Mouse (Mus musculus) inflammation-experienced regulatory T-cells, adult 6 months (primary cell): ENCODE measurements around the gene Galnt14. TPM values are rescaled to one million over a fixed set of nuclear protein-coding genes. Genes with fewer than 3 reads are reported as not detected.

Experiments
- ATAC-seq: one replicate; pipeline ENCODE4 v1.8.0; 2017
- polyA plus RNA-seq, 3 experiments: library from polyadenylated mRNA; unstranded; fragments of 100-300 nt; shearing (Covaris generic); gene quantifications; one replicate each; pipeline ENCODE4 v1.2.1; 2017

Galnt14 gene
- polyA plus RNA-seq, 3 experiments from 2014 or later: 0.66 to 2.1 (median 2.0) TPM

GRCm38 (mm10) chr17:73663237-73663636 is 47.0 kb downstream of the Galnt14 start:
- no peak for ATAC-seq

DNA sequence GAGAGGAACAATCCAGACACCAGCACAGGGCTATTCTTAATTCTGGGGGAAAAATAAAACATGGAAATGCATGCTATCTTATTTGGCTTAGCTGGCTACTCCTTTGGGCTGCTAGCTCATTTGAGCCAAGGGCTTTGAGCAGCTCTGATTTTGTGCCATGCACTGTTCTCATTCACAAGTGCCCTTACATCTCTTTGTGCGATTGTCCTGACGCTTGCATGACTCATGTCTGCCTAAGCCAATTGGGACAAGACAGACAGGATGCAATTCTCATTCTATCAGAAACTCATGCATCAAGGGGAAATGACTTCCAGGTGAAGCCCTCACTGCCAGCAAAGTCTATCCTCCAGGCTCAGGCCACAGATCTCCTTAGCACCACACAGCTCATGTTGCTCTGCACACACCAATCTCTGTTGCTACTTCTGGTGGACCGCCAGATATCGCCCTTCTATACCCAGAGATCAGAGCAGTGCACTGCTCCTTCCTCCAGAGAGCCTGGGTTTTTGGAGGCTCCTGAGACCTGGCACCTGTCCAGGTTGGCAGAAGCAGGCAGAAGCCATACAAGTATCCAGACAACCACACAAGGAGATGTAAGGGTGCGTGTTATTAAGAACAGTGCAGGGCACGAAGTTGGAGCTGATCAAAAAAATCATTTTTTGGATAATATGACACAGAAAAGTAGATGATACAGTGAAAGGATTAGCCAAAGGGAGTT is 51.4 kb downstream of the Galnt14 start:
- ATAC-seq: no peak

GRCm38 (mm10) chr17:73656373-73656772 is 53.9 kb downstream of the Galnt14 start:
- ATAC-seq: peak; percentile 90

GRCm38 (mm10) chr17:73654261-73654660 is 56.0 kb downstream of the Galnt14 start:
- no peak for ATAC-seq

DNA sequence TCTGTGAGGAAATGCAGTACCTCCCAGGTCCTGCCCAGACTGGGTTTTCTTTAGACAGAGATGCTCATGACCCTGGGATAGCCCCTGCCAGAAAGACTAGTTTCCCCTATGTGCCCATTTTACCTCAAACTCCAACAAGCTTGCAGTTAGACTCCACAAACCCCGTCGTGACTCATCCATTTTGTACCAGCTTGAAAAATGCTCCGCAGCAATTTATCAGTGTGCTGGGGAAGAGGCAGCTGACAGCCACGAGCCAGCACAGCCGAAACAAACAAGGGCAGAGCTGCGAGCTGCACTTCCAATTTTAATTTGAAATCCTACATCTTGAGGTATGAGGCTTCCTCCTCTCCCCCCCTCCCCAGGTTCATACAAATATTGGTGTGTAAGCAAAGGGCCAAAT is 60.9 kb downstream of the Galnt14 start:
- no peak for ATAC-seq

GRCm38 (mm10) chr17:73641676-73642075 is 68.6 kb downstream of the Galnt14 start:
- ATAC-seq: no peak

GRCm38 (mm10) chr17:73640117-73640480 is 70.2 kb downstream of the Galnt14 start:
- no peak for ATAC-seq

GRCm38 (mm10) chr17:73639401-73640116 is 70.7 kb downstream of the Galnt14 start:
- no peak for ATAC-seq

- ATAC-seq: no peak
Observed at GRCm38 (mm10) chr17:73636988-73637387, 73.3 kb downstream of the Galnt14 start.

- no peak for ATAC-seq
Observed at GRCm38 (mm10) chr17:73634896-73635295, 75.4 kb downstream of the Galnt14 start.

DNA sequence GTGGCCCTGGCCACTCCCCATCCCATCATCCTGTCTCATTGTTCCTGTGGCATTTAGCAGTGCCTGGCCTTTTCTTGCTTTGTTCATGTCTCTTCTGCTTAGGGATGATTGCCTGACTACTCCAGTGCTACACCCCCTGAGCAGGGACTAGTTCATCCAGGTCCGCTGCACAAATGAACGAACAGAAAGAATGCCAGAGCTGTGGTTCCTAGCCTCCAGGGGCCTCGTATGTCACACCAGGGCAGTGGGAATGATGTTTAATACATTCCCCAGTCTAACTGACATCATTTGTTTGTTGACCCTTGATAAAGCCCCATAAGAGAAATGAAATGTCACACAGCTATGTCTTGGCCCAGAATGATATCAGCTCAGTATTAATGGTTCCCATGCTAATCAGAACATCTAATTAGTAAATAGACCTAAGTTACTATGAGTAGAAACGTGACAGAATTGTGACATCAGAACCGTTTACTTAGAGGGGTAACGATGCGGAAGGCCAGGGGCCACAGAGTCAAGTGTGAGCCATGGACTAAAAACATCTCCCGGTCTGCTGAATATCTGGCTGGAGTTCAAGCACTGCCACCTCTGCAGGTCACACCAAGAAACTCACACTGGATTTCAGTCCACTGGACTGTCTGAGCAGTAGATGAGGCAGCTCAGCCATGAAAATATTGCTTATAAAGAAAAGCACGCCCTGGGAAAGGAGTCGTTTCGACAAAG is 76.1 kb downstream of the Galnt14 start:
- no peak for ATAC-seq

GRCm38 (mm10) chr17:73628263-73628914 is 81.9 kb downstream of the Galnt14 start:
- ATAC-seq: no peak

DNA sequence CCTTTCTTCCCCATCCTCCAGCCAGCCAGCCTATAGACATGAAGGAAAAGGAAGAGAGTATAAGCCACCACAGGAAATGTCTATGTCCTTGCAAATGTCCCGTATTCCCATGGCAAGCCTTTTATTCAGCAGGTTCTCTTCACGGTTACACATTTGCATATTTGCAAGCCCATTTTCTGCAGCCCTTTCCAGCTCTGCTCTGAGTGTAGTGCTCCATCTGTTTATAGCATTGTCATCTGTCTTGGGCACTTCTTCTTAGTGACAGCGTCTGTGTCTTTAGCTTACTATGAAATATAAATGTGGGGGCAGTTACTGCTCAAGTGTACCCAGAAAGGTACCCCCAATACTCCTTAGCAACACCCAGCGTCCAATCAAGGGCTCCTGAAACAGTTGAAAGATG is 83.3 kb downstream of the Galnt14 start:
- ATAC-seq: no peak

DNA sequence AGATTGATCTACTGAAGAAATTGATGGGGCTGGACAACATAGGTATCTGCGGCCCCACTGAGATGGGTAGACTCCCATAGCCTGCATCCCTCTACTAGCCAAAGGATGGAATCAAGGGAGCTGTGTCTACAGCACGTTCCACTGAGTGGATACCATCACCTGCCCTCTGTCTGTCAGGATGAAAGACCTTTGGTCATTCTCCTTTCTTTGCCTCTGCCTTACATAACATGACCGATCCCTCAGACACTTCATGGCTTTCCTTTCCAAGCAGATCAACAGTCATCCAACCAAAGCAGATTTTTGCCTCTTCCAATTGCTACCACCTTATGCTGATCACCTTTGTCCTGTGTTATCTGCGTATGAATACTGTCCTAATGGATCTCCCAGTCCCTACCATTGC is 90.2 kb downstream of the Galnt14 start:
- no peak for ATAC-seq

- ATAC-seq: no peak
Observed at GRCm38 (mm10) chr17:73602552-73603478, 107.4 kb downstream of the Galnt14 start.

- ATAC-seq: no peak
Observed at GRCm38 (mm10) chr17:73599923-73600322, 110.3 kb downstream of the Galnt14 start.

DNA sequence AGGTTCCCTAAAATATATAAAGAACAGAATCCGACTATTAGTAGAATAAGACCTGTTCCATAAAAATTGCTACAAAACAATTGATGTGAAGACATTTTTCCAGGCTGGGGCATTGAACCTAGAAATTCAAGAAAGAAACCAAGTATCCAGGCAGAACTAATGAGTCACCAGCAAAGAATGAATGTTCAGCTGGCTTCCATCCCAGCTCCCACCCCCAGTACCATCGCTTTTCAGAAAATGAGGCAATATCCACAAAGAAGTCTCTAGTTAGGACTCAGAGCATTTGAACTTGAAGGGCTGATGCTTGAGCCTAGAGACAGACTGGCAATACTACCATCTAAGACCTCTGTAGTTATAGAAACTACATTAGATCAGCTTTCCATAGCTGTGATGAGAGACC is 118.2 kb downstream of the Galnt14 start:
- no peak for ATAC-seq

GRCm38 (mm10) chr17:73587573-73587972 is 122.7 kb downstream of the Galnt14 start:
- no peak for ATAC-seq

DNA sequence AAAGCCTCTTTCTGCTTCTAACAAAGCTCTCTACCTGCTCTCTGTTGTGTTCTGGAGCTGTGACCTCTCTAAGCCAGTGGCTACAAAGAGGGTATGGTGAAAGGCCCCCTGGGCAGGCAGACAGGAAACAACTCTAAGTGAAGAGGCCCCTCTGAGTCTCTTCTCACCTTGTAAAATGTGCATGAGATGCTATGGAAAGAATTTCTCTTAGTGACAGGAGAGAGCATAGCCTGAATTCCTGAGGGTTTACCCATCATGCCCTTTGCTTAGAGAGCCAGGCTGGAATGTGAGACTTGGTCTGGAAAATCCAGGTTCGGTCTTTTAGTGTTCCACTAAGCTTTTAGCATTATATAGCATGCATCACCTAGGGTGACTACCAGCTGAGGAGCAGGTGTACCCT is 136.1 kb downstream of the Galnt14 start:
- ATAC-seq: no peak

GRCm38 (mm10) chr17:73572881-73573280 is 137.4 kb downstream of the Galnt14 start:
- no peak for ATAC-seq

- ATAC-seq: peak; percentile 50
Observed at GRCm38 (mm10) chr17:73572440-73572839, 137.8 kb downstream of the Galnt14 start.

GRCm38 (mm10) chr17:73571961-73572360 is 138.3 kb downstream of the Galnt14 start:
- ATAC-seq: no peak
